Mouse (Mus musculus) liver, embryonic 11.5 days (tissue): ENCODE data around the gene Adh1. TPM values are rescaled to one million over a fixed set of nuclear protein-coding genes. Genes with fewer than 3 reads are reported as not detected.

ENCODE experiments used
- ATAC-seq: fragments of 200-750 bp; cut with Nextera tagmentation; replicated peaks from 2 replicates; pipeline ENCODE4 v1.8.0; 2017; ENCODE audit warnings: moderate number of reproducible peaks, mild to moderate bottlenecking, moderate TSS enrichment, moderate library complexity; ENCODE audit not compliant: low FRiP score
- DNase-seq: peaks from one replicate; pipeline ENCODE4 v3.0.0-alpha.2; 2017; ENCODE audit warnings: low spot score
- H3K27ac ChIP-seq: fragments of 300-500 bp; sonication (generic); 2 replicates; pipeline ENCODE4 v1.5.1; 2014; ENCODE audit warnings: mild to moderate bottlenecking, low read depth, low read length, control low read depth
- H3K27me3 ChIP-seq: fragments of 300-500 bp; sonication (generic); replicated peaks from 2 replicates; pipeline ENCODE4 v1.6.1; 2014; ENCODE audit warnings: low read length, mixed read lengths; ENCODE audit not compliant: control insufficient read depth, insufficient read depth
- H3K36me3 ChIP-seq: fragments of 300-500 bp; sonication (generic); 2 replicates; pipeline ENCODE4 v1.6.1; 2014; ENCODE audit warnings: mild to moderate bottlenecking, low read length, moderate library complexity, mixed read lengths; ENCODE audit not compliant: control insufficient read depth, insufficient read depth
- H3K4me1 ChIP-seq: fragments of 300-500 bp; sonication (generic); replicated peaks from 2 replicates; pipeline ENCODE4 v1.6.1; 2014; ENCODE audit warnings: low read length, mixed read lengths; ENCODE audit not compliant: control insufficient read depth, insufficient read depth
- H3K4me2 ChIP-seq: fragments of 300-500 bp; sonication (generic); 2 replicates; pipeline ENCODE4 v1.6.1; 2014; ENCODE audit warnings: mild to moderate bottlenecking, control low read depth, moderate library complexity
- H3K4me3 ChIP-seq: fragments of 300-500 bp; sonication (generic); 2 replicates; pipeline ENCODE4 v1.5.1; 2014; ENCODE audit warnings: low read depth, low read length, control low read depth
- H3K9ac ChIP-seq: fragments of 300-500 bp; sonication (generic); 2 replicates; pipeline ENCODE4 v1.6.1; 2014; ENCODE audit warnings: low read depth, low read length, control low read depth
- H3K9me3 ChIP-seq: fragments of 300-500 bp; sonication (generic); 2 replicates; pipeline ENCODE4 v1.6.1; 2016; ENCODE audit warnings: low read length, inconsistent platforms, mixed read lengths; ENCODE audit not compliant: control insufficient read depth
- WGBS: fragments of 180-500 bp; shearing (Covaris S2); extraction: QIAGEN DNeasy Blood & Tissue Kit; methylation state at CpG from one replicate; pipeline ENCODE4 v1.1.7; 2014; 5-methylcytosine and 5-hydroxymethylcytosine counted together
- polyA plus RNA-seq: library from polyadenylated mRNA; unstranded; fragments of >200 nt; fragmentation: Nextera tagmentation; extraction: Ambion mirVana; gene quantifications from 2 replicates; pipeline ENCODE4 v1.2.1, GENCODE M21; 2014

The Adh1 gene
- polyA plus RNA-seq, 1 experiment from 2014 or later: 1.4 TPM

- Histone ChIP-seq H3K27ac (no peak overlapping the region), H3K4me2 (no peak overlapping the region), H3K4me3 (no peak overlapping the region), H3K36me3 (no peaks in the 10 kb centered on the region), H3K9me3 (no peaks in the 10 kb centered on the region), H3K4me1 (no peaks in the 10 kb centered on the region), H3K27me3 (no peaks in the 10 kb centered on the region), H3K9ac (no peak overlapping the region)
- no peak for ATAC-seq
- WGBS: 86% methylated on average over 7 of the region's 7 CpGs
- no peak for DNase-seq
These were observed 25.2 kb downstream of the Adh1 start for GRCm38 (mm10) chr3:138285986-138286385.

- no peaks in the 10 kb centered on the region for H3K4me1 ChIP-seq
- no peaks in the 10 kb centered on the region for H3K9me3 ChIP-seq
- no peak for DNase-seq
- no peak overlapping the region for H3K27ac ChIP-seq
- no peaks in the 10 kb centered on the region for H3K27me3 ChIP-seq
- H3K36me3 ChIP-seq: no peaks in the 10 kb centered on the region
- WGBS: 77% methylated on average over 4 of the region's 4 CpGs
- H3K4me3 ChIP-seq: no peak overlapping the region
- H3K9ac ChIP-seq: no peak overlapping the region
- H3K4me2 ChIP-seq: no peak overlapping the region
- ATAC-seq: no peak
These were observed 26.9 kb downstream of the Adh1 start for GRCm38 (mm10) chr3:138287686-138288085.

GRCm38 (mm10) chr3:138290672-138291071 lies 29.9 kb downstream of the Adh1 start:
- ATAC-seq (no peak), DNase-seq (no peak)
- Histone ChIP-seq H3K27ac (no peak overlapping the region), H3K36me3 (no peaks in the 10 kb centered on the region), H3K4me1 (no peaks in the 10 kb centered on the region), H3K4me3 (no peak overlapping the region), H3K4me2 (no peak overlapping the region), H3K27me3 (no peaks in the 10 kb centered on the region), H3K9ac (no peak overlapping the region), H3K9me3 (no peaks in the 10 kb centered on the region)
- WGBS: 77% methylated on average over 2 of the region's 2 CpGs

GRCm38 (mm10) chr3:138291529-138292117 lies 30.8 kb downstream of the Adh1 start:
- no peaks in the 10 kb centered on the region for H3K9me3 ChIP-seq
- no peak overlapping the region for H3K27ac ChIP-seq
- no peak overlapping the region for H3K9ac ChIP-seq
- H3K4me3 ChIP-seq: no peak overlapping the region
- no peaks in the 10 kb centered on the region for H3K36me3 ChIP-seq
- H3K4me2 ChIP-seq: no peak overlapping the region
- H3K4me1 ChIP-seq: no peaks in the 10 kb centered on the region
- ATAC-seq: no peak
- 86% methylated on average over 4 of the region's 4 CpGs for WGBS
- no peak for DNase-seq
- H3K27me3 ChIP-seq: no peaks in the 10 kb centered on the region

GRCm38 (mm10) chr3:138293298-138293895 lies 32.6 kb downstream of the Adh1 start:
- peaks cover 3% of the 10 kb centered on the region; the same call in 1 of the 2 replicates for H3K9me3 ChIP-seq
- no peaks in the 10 kb centered on the region for H3K36me3 ChIP-seq
- ATAC-seq: no peak
- no peak overlapping the region for H3K4me3 ChIP-seq
- H3K27ac ChIP-seq: no peak overlapping the region
- H3K9ac ChIP-seq: no peak overlapping the region
- 82% methylated on average over 7 of the region's 7 CpGs for WGBS
- DNase-seq: no peak
- no peak overlapping the region for H3K4me2 ChIP-seq
- no peaks in the 10 kb centered on the region for H3K27me3 ChIP-seq
- H3K4me1 ChIP-seq: no peaks in the 10 kb centered on the region

GRCm38 (mm10) chr3:138300130-138300529 lies 39.3 kb downstream of the Adh1 start:
- H3K4me2 ChIP-seq: no peak overlapping the region
- H3K4me3 ChIP-seq: no peak overlapping the region
- no peak for DNase-seq
- peaks cover 3% of the 10 kb centered on the region; the same call in 1 of the 2 replicates for H3K9me3 ChIP-seq
- ATAC-seq: no peak
- no peaks in the 10 kb centered on the region for H3K36me3 ChIP-seq
- 85% methylated on average over 9 of the region's 9 CpGs for WGBS
- no peak overlapping the region for H3K9ac ChIP-seq
- no peak overlapping the region for H3K27ac ChIP-seq
- H3K4me1 ChIP-seq: no peaks in the 10 kb centered on the region
- H3K27me3 ChIP-seq: no peaks in the 10 kb centered on the region

- H3K4me2 ChIP-seq: no peak overlapping the region
- H3K4me3 ChIP-seq: no peak overlapping the region
- no peak for DNase-seq
- H3K36me3 ChIP-seq: no peaks in the 10 kb centered on the region
- WGBS: 79% methylated on average over 4 of the region's 4 CpGs
- H3K9ac ChIP-seq: no peak overlapping the region
- no peaks in the 10 kb centered on the region; the same call in 1 of the 2 replicates for H3K4me1 ChIP-seq
- no peaks in the 10 kb centered on the region for H3K27me3 ChIP-seq
- no peak for ATAC-seq
- H3K9me3 ChIP-seq: peaks cover 3% of the 10 kb centered on the region; the same call in 1 of the 2 replicates
- H3K27ac ChIP-seq: no peak overlapping the region
These were observed 41.9 kb downstream of the Adh1 start for GRCm38 (mm10) chr3:138302676-138303075.

- Histone ChIP-seq H3K27me3 (no peaks in the 10 kb centered on the region), H3K4me3 (no peak overlapping the region), H3K9ac (no peak overlapping the region), H3K4me1 (no peaks in the 10 kb centered on the region; the same call in 1 of the 2 replicates), H3K9me3 (no peaks in the 10 kb centered on the region), H3K36me3 (no peaks in the 10 kb centered on the region), H3K4me2 (no peak overlapping the region), H3K27ac (no peak overlapping the region)
- DNase-seq (no peak), ATAC-seq (no peak)
- WGBS: 71% methylated on average over 6 of the region's 6 CpGs
These were observed 43.1 kb downstream of the Adh1 start for GRCm38 (mm10) chr3:138303771-138304488.
